Mouse (Mus musculus) lung, postnatal 4 days (tissue): ENCODE data around the gene Sez6l2.
"Not testable (repeated sequence)": the region's sequence is repeated elsewhere in the genome, so short reads cannot be mapped to it uniquely, and the experiment has no call there.

Source experiments
- DNase-seq, 2 experiments: peaks; one replicate each; pipeline ENCODE4 v3.0.0; 2021

Sez6l2 gene

GRCm38 (mm10) chr7:126949793-126950646 lies at the start of gene Sez6l2:
Gene Sez6l2, plus strand, starts transcription at chr7:126950563.
- peak; percentile 90 to 93 for DNase-seq

DNA sequence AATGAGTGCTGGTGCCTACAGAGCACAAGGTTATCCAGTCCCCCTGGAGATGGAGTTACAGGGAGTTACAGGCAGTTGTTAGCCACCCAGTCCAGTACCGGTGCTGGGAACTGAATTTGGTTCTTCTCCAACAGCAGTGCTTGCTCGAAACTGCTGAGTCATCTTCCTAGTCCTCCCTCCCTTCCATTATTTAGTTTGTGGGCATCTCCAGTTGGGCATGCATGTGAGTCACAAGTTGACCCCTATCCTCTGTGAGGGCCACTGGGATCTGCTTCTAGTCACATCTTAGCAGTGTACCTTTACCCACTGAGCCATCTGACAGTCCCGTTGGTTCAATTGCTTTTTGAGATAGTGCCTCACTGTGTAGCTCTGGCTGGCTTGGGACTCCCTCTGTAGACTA lies 44.8 kb upstream of the Sez6l2 start:
- DNase-seq: no peak

- DNase-seq: no peak
These were observed 35.5 kb upstream of the Sez6l2 start for GRCm38 (mm10) chr7:126914844-126915243.

DNA sequence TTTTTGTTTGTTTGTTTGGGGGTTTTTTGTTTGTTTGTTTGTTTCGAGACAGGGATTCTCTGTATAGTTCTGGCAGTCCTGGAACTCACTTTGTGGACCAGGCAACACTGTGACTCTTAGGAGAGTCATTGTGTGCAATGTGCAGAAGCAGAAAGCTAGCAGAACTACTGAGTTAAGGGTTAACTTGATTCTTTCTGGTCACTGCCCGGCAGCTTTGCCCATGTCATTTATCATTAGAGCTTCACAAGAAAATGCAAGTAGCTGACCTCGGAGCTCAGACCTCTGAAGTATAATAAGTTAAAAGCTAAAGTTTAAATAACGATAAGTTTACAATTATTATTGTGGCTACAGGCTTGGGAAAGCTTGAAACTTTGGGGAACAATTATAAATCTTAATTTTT lies 32.0 kb upstream of the Sez6l2 start:
- not testable (repeated sequence) for DNase-seq

- no peak for DNase-seq
These were observed 30.4 kb upstream of the Sez6l2 start for GRCm38 (mm10) chr7:126919973-126920372.

GRCm38 (mm10) chr7:126921563-126921962 lies 28.8 kb upstream of the Sez6l2 start:
- DNase-seq: no peak

DNA sequence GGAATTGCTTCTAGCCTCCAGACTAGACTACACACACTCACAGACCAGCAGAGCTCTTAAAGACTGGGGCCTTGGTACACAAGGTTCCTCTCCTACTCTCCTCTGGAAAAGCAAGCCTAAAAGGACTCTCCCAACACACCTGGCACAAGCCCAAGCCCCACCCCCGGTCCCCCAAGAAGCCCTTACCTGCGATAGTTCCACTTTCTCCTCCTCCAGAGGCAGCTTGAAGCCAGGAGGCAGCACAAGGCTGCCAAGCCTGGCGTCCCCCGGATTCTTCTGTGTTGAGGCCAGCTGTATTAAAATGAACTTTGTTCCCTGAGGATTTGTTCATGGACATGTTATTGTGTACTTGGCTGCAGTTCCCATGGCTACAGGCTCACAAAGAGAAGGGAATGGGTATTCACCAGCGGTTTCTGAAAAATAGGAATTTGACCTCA lies 27.7 kb upstream of the Sez6l2 start, which contains the start of gene Tmem219:
Gene Tmem219 (minus strand): TSS at position 294 of the 437 bp plus-strand sequence.
- DNase-seq: peak; percentile 69 to 83

GRCm38 (mm10) chr7:126923999-126924398 lies 26.4 kb upstream of the Sez6l2 start:
- no peak for DNase-seq

- DNase-seq: no peak
These were observed 24.1 kb upstream of the Sez6l2 start for GRCm38 (mm10) chr7:126926299-126926698.

GRCm38 (mm10) chr7:126928384-126929037 lies 21.9 kb upstream of the Sez6l2 start, which contains the start of gene Kctd13:
Gene Kctd13, plus strand, starts transcription at chr7:126928879.
- peak; percentile 97 for DNase-seq

DNA sequence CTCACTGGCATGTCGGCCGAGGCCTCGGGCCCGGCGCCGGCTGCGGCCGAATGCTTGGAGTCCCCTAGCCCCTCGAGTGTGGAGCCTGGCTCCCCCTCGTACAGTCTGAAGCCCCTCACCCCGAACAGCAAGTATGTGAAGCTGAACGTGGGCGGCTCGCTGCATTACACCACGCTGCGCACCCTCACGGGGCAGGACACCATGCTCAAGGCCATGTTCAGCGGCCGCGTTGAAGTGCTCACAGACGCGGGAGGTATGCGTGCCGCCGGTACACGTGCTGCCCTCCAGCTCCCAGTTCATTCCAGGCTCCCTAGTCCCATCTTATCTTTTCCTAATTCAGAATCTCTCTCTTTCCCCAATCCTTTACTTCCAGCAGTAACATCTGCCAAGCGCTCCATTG lies 21.3 kb upstream of the Sez6l2 start:
- DNase-seq: no peak

DNA sequence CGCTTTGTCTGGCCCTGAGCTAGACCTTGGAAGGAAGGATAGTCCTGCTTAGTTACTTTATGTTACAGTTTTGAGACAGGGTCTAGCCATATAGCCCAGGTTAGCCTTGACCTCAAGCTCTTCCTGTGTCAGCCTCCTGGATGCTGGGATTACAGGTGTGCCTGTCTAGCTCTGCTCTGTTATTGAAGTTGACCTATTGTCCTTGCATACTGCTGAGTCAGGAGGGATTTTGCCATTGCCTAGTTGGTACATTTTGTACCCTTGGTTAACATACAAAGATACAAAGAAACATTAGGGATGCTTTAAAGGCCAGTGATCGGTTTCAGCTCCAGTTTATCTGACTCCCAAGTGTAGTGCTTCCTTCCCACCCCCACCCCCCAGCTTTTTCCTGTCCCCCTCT lies 17.7 kb upstream of the Sez6l2 start:
- no peak for DNase-seq

DNA sequence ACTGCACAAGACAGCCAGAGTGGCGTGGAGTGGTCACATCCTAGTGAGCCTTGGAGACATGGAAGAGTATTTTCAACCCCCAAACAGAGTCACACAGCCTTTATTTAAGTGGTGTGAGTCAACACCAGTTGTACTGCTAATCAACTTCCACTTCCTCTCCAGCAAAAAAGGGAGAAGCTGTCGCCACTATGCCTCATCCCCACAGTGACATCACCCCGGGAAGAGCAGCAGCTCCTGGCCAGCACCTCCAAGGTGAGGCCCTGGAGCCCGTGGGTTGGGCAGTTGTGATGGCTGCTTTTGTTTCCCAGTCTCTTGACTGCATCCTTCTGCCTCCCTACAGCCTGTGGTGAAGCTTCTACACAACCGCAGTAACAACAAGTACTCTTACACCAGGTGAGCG lies 9.2 kb upstream of the Sez6l2 start:
- DNase-seq: no peak

GRCm38 (mm10) chr7:126941801-126942200 lies 8.6 kb upstream of the Sez6l2 start:
- no peak for DNase-seq

- DNase-seq: peak; percentile 57 to 62
These were observed 3.8 kb upstream of the Sez6l2 start for GRCm38 (mm10) chr7:126946530-126946929.

- DNase-seq: no peak
These were observed 1.7 kb upstream of the Sez6l2 start for GRCm38 (mm10) chr7:126948626-126949025.

DNA sequence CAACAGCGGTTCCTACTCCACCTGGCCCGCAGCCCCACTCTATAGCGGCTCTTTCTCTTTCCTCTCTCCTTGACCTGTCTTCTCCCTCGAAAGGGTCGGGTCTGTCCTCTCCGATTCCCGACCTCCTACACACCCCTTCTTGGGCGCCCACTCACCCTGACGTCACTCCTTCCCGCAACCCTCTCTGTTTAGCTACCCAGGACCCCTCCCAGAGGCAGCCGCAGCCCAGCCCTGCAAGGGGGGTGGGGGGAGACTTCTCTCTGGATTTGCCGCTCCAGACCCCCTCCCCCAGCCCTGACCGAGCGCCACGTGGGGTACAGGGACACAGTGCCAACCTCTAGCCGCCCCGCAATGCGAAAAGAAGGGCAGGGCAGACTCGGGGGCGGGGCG lies 965 bp upstream of the Sez6l2 start, which contains the start of gene Asphd1:
Gene Asphd1 (minus strand): TSS at position 180 of the 390 bp plus-strand sequence.
- DNase-seq: no peak

DNA sequence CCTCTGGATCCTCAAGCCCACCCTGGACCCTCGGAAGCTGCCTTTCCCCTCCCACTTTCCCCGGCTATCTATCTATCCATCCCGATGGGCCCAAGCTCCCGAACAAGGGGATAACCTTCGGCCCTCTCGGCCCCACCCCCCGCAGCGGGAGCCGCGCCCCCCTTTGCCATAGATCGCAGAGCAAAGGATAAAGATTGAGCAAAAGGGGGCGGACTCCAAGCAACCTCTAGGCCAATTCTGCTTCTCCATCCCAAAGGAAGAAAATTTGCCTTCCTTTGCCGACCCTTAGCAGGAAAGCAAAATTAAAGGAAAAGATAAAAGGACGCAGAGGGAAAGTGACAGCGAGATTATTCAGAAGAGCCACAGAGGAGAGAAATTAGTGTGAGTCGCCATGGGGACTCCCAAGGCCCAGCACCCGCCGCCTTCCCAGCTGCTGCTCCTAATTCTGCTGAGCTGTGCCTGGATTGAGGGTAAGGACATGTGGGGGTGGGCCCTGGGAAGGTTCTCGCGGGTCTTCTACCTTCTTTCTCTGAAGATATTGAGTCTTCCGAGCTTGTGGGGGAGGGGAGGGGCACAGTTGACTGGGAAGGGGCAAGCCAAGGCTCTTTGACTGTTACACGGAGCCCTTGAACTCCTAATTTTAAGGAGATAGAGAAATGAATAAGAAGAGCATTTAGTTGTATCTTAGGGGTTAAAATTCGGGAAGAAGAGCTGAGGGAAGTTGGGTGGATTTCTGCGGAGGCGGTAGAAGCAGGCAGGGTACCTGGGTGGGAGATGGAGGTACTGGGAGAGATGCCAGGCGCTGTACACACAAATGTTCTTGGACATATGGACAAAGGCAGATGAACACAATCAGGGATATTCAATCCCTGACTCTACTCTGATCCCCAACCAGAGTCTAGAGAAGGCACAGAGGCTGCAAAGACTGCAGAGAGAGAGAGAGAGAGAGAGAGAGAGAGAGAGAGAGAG lies 568 bp downstream of the Sez6l2 start:
- no peak for DNase-seq

GRCm38 (mm10) chr7:126951741-126952140 lies 1.4 kb downstream of the Sez6l2 start:
- no peak for DNase-seq

DNA sequence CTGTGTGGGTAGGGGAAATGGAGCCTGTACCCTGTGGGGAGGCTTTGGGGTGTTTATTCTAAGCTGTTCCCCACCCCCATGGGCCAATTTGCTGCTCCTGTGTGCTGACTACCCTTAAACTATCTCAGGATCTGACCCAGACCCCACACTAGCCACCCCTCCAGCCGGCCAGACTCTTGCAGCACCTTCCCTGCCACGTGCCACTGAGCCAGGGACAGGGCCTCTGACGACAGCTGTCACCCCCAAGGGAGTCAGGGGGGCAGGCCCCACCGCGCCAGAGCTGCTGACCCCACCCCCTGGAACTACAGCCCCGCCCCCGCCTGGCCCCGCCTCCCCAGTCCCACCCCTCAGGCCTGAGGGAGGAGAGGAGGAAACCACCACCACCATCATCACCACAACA lies 2.3 kb downstream of the Sez6l2 start:
- no peak for DNase-seq

DNA sequence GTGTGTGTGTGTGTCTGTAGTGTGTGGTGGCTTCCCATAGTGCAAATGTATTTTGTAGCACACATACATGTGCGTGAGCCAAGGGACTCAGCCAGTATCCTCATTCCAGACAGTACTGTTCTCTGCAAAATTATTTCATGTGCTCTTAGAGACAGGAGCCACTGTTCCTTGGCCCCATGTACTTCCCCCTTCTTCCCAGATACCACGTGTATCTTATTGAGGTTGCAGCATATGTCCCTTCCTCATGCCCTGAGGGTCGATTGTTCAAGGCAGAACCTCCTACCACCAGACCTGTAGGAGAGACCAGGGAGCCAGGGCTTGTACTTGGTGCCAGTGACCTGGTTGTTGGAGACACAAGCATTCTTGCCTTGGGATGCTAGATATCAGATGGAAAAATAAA lies 4.8 kb downstream of the Sez6l2 start:
- DNase-seq: no peak

- DNase-seq: no peak
These were observed 9.4 kb downstream of the Sez6l2 start for GRCm38 (mm10) chr7:126959780-126960179.

- no peak for DNase-seq
These were observed 10.7 kb downstream of the Sez6l2 start for GRCm38 (mm10) chr7:126961095-126961494.
